Mouse (Mus musculus): ENCODE measurements at regions not wholly inside any gene's neighbourhood (a gene's known extent, or its start where the extent isn't known, plus 50 kb on each side); places are given as distances from the start of the nearest gene placed in this dataset.

DNA sequence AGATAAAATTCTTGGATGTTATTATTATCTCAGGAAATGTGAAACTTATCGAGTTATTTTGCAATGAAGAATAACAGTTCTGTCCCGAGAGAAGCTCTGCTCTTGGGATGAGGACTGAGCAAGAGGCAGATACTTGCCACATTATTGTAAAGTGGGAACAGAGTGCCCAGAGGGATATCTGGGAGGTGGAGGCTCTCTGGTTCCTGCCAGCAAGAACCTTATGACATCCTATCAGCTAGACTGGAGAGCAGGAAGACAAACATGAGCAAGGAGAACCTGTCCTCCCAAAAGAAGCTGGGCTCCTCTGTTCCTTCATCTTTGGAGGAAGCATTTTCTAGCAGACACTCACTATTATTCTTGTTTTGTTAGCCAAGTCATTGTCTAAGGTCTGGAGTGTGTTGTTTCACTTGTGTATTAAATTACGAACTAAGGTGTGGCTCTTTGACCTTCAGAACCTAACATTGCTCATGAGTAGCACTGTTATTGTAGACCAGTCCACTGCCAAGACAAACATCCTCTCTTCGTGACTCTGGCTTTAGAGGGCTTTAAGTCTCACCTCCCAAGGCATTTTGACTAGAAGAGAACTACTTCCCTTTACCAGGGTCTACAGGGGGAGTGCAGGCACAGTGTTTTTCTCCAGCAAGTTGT is 69.6 kb upstream of the Palmd start:
- no peak for DNase-seq (ENCODE audit: low spot score in 2 of 2)
